Mouse (Mus musculus): ENCODE measurements around the gene Tnik.

- TF ChIP-seq EP300 (IDR thresholded peaks at IDR 0.05; ENCODE audit: insufficient read depth, low read depth, low read length), result no peak
- no peak for TF ChIP-seq CTCF (IDR thresholded peaks at IDR 0.05; ENCODE audit: low read depth, low read length)
- TF ChIP-seq POLR2A (IDR thresholded peaks at IDR 0.05; ENCODE audit: insufficient read depth, low read length), result no peak
Measured at GRCm38 (mm10) chr3:28523004-28523482, 260.0 kb downstream of the Tnik start.
